Mouse (Mus musculus): ENCODE measurements around the gene Fras1.

The Fras1 gene

GRCm38 (mm10) chr5:96677498-96677897, 303.7 kb downstream of the Fras1 start:
- in situ Hi-C loops (cut with MseI, MboI), result no loop called here

- in situ Hi-C loops (cut with MseI, MboI), result no loop called here
Measured at GRCm38 (mm10) chr5:96681085-96681484, 307.3 kb downstream of the Fras1 start.

GRCm38 (mm10) chr5:96682777-96683176, 309.0 kb downstream of the Fras1 start:
- in situ Hi-C loops (cut with MseI, MboI), result no loop called here

DNA sequence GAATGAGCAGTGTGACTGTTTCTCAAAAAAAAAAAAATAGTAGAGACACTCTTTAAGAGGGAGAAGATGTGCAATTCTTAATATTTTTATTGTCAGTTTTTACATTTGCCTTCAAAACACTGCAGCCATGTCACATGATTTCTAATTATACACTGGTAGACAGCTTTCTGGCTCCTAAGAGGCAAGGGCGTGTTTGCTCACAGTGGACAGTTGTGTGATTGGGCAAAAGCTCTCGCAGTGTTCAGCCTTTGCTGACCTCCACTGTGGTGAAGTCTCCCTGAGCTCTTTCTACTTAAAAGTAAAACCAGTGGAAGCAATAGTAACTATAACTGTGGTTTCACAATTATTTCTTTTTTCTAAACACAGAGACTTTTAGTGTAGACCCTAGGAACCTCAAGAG, 315.1 kb downstream of the Fras1 start:
- in situ Hi-C loops (cut with MseI, MboI), result no loop called here

DNA sequence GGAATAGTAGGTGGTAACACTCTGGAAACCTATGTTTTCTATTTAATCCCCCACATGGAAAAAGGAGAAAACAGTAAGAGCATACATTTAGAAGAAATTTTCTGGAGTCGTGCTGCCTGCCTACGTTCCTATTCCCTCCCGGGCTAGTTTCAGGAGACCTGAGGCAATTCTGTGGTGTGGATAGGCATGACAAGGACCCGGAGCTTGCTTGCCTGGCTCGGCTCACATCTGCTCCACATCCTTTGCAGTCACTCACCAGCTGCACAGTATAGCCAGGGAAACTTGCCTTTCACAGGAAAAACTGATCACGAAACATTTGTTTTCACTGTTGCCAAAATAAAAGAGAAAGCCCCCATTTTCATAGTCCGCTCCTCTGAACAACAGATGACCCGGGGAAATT, 325.2 kb downstream of the Fras1 start:
- in situ Hi-C loops (cut with MseI, MboI), result no loop called here

GRCm38 (mm10) chr5:96702706-96703625, 329.2 kb downstream of the Fras1 start:
- in situ Hi-C loops (cut with MseI, MboI), result no loop called here

GRCm38 (mm10) chr5:96708515-96708914, 334.8 kb downstream of the Fras1 start:
- in situ Hi-C loops (cut with MseI, MboI), result no loop called here

- in situ Hi-C loops (cut with MseI, MboI), result no loop called here
Measured at GRCm38 (mm10) chr5:96712089-96712684, 338.4 kb downstream of the Fras1 start.

DNA sequence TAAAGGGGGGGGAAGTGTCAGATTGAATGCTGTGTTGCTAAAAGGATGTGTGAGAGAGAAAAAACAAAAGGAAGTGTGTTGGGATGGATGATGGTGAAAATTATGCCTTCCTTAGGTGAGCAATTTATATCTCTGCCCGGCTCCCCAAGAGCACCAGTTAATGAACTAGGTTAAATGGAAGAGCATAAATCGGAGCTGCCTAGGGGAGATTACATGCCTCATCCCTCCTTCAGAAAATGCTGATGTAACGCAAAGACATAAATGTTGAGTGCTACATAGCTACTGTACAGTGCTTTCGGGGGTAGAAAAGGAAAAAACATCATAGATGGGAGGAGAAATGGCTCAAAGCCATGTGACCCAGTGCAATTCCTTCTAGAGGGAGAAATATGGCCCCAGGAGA, 339.0 kb downstream of the Fras1 start:
- in situ Hi-C loops (cut with MseI, MboI), result no loop called here

- in situ Hi-C loops (cut with MseI, MboI), result no loop called here
Measured at GRCm38 (mm10) chr5:96716273-96717034, 342.7 kb downstream of the Fras1 start.

DNA sequence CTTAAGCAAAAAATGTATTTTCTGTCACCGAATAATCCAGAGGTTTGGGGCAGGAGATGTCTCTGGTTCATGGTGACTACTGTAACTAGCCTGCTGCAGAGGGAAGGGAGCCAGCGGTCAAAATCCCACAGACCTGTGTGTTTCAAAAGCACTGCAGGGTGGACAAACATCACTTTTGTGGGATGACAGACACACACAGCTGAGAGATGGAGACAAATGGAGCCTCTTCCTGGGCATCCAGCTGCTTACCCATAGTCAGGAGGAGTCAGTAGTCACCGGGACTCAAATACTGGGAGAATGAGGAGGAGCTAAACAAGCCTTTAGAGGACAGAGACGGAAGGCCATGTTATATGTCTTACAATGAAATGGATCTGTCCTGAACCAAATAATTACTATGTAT, 343.9 kb downstream of the Fras1 start:
- in situ Hi-C loops (cut with MseI, MboI), result no loop called here

- in situ Hi-C loops (cut with MseI, MboI), result no loop called here
Measured at GRCm38 (mm10) chr5:96718601-96719000, 344.8 kb downstream of the Fras1 start.

- in situ Hi-C loops (cut with MseI, MboI), result no loop called here
Measured at GRCm38 (mm10) chr5:96719221-96719620, 345.5 kb downstream of the Fras1 start.

DNA sequence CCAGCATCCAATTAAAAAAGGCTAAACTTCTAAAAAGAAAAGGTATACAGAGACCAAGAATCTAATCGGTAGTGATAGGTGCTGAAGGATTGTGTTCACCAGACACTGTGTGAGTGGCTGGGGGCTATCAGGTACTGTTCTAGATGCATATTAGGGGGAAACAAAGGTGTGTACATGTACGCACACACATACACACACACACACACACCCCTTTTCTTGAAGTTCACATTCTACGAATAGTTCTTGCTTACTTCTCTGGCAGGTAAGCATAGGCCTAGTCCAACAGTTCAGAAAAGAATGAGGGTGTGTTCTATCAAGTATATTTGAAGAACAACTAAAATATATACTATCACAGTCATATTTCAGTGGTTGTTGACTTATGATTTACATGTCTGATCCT, 348.9 kb downstream of the Fras1 start:
- in situ Hi-C loops (cut with MseI, MboI), result no loop called here

- in situ Hi-C loops (cut with MseI, MboI), result no loop called here
Measured at GRCm38 (mm10) chr5:96739138-96739878, 365.6 kb downstream of the Fras1 start.

- in situ Hi-C loops (cut with MseI, MboI), result no loop called here
Measured at GRCm38 (mm10) chr5:96747195-96747984, 373.6 kb downstream of the Fras1 start.

DNA sequence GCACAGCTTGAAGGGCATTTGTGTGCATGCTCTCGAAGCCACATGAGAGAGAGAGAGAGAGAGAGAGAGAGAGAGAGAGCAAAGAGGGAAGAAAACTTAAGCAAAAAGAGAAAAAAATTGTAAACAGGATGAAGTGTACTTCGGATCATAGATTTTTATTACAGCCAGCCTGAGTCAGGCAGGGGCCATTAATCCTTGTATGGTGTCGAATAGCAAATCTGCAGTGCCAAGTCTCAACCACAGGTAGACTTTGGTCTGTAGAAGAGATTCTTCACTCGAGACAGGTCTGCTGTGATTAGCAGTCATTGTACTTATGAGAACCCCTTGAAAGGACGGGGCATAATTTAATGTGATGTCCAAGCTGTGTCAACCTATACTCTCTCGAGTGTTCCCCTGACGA, 383.9 kb downstream of the Fras1 start:
- in situ Hi-C loops (cut with MseI, MboI), result loop anchor here in 1 of 2 experiments (25.0 kb wide), 1 partner anchor 420 kb away; no protein-coding TSS in a partner anchor

- in situ Hi-C loops (cut with MseI, MboI), result loop anchor here in 1 of 2 experiments (25.0 kb wide), 1 partner anchor 425 kb away; no protein-coding TSS in a partner anchor
Measured at GRCm38 (mm10) chr5:96762021-96762420, 388.3 kb downstream of the Fras1 start.

GRCm38 (mm10) chr5:96768846-96769471, 395.2 kb downstream of the Fras1 start:
- in situ Hi-C loops (cut with MseI, MboI), result loop anchor here in 1 of 2 experiments (25.0 kb wide), 1 partner anchor 432 kb away; no protein-coding TSS in a partner anchor
